Mouse (Mus musculus) effector memory CD4-positive, alpha-beta T cell, adult 5 months (primary cell): Measurements from ENCODE around the gene Kpna2. TPM values are rescaled to one million over a fixed set of nuclear protein-coding genes. Genes with fewer than 3 reads are reported as not detected.

Source experiments
- polyA plus RNA-seq: library from polyadenylated mRNA; unstranded; fragments of 100-300 nt; shearing (Covaris generic); gene quantifications from one replicate; pipeline ENCODE4 v1.2.1, GENCODE M21; 2017

Kpna2 gene
- polyA plus RNA-seq = 57.9 TPM

DNA sequence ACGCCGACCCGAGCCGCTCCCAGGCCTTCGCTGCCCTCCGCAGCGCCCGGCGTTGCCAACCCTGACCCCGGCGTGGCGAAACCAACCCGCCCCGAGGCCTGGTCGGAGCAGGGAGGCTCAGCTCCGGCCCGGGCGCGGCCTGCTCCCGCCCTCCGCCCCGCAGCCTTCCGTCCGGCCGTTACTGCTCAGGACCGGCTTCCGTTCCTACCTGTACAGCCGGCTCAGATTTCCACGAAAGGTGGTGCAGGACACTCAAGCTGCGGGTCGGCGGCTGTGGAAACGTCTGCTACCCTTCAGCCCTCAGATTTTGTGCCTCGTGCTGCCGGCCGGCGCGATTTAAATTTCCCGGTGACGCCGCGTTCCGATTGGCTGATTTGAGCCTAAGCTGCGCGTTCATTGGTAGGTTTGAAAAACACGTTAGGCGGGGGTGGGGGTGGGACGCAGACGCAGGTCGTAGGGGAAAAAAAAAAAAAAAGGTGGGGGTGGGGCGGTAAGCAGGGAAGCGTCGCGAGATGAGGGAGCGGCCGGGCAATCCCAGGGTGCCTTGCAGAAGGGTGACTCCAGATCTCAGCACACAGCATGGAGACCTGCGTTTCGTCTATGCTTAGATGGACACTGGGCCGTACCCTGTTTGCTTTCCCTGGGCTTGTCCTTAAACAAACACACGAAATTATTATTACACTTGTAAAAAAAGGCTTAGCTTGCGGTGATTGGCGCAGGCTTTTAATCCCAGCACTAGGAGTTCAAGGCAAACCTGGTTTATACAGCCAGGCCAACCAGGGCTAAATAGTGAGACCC, at the start of gene Kpna2:
Gene Kpna2 (minus strand): TSS at position 391 of the 798 bp plus-strand sequence.

DNA sequence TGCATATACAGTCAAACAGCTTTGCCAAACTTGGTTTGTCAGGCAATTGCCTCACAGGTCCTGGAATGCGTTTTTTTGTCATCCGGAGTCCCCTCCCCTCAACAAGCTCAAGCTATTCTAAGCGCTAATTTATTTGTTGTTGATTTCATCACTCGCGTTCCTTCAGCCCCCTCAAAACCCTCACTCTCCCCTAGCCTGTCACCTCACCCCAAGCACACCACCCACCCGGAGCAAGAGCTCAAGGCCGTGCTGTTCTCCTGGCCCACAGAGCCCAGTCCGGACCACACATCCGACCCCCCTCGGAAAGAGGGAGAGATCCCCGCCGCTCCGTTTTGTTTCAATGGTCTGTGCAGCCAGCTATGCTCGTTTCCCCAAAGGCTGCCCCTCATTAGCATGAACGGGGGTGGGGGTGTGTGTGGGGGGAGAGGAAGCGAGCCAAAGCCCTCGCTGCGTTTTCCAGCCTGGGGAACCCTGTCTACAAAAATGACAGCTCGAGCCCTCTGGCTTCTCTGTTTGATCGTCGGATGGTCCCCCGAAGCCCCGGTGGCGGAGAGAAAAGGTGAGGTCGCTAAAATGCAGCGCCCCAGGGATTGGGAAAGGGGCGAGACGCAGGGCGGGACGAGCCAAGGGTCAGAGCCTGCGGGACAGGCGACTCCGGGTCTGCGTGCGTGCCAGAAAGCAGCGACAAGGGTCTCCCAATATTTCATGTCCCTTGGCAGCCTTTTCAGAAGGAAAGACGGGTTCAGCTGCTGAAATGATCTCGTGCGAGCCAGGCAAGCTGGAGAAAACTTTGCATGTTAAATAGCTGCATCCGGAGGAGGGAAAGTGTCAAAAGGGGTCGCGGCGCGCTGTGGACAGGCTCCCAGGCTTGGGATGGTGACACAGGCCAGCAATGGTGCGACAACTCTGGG, 26.3 kb upstream of the Kpna2 start, which contains the start of gene 1810010H24Rik:
Gene 1810010H24Rik (plus strand): TSS at position 271 of the 911 bp plus-strand sequence.

Other genes with a start within 250 kb of the Kpna2 start
- gene Pecam1, start 248.9 kb downstream of the Kpna2 start, polyA plus RNA-seq = 90.9 TPM
- 10.4 TPM for gene Milr1, start 248.3 kb downstream of the Kpna2 start, polyA plus RNA-seq
- gene Polg2, start 220.0 kb downstream of the Kpna2 start, polyA plus RNA-seq = 159 TPM
- 1,304 TPM for gene Ddx5, start 210.4 kb downstream of the Kpna2 start, polyA plus RNA-seq
- gene Cep95, start 210.3 kb downstream of the Kpna2 start, polyA plus RNA-seq = 35.3 TPM
- gene Smurf2, start 78.8 kb downstream of the Kpna2 start, polyA plus RNA-seq = 25.2 TPM
- 0.57 TPM for gene 1810010H24Rik, start 26.1 kb upstream of the Kpna2 start, polyA plus RNA-seq
- 16.8 TPM for gene Bptf, start 132.6 kb upstream of the Kpna2 start, polyA plus RNA-seq
- 36.5 TPM for gene Nol11, start 189.8 kb upstream of the Kpna2 start, polyA plus RNA-seq